Mouse (Mus musculus): ENCODE results near the gene Ccdc78.

Ccdc78 gene

GRCm38 (mm10) chr17:25765886-25766285, 20.5 kb upstream of the Ccdc78 start:
- CTCF ChIA-PET = interaction anchor here in 1 of 4 experiments (2.5 kb wide), 1 partner anchor 34 kb away, joined by 6 read pairs; no protein-coding TSS in a partner anchor
- POLR2A ChIA-PET = interaction anchor here (0.6 to 5.6 kb wide), 9 partner anchors 8 to 837 kb away, joined by 3 to 49 read pairs (median 4); partner anchors contain the start of gene Stub1 (in 1 of the 4)

- POLR2A ChIA-PET = interaction anchor here in 3 of 4 experiments (0.6 to 5.6 kb wide), 18 partner anchors 8 to 908 kb away, joined by 3 to 49 read pairs (median 4); partner anchors contain the start of genes Chtf18 (in 1 of the 3), Haghl (in 1 of the 3), Msln (in 1 of the 3) and Rpusd1 (in 1 of the 3)
Observed at GRCm38 (mm10) chr17:25769331-25769730, 17.0 kb upstream of the Ccdc78 start.

DNA sequence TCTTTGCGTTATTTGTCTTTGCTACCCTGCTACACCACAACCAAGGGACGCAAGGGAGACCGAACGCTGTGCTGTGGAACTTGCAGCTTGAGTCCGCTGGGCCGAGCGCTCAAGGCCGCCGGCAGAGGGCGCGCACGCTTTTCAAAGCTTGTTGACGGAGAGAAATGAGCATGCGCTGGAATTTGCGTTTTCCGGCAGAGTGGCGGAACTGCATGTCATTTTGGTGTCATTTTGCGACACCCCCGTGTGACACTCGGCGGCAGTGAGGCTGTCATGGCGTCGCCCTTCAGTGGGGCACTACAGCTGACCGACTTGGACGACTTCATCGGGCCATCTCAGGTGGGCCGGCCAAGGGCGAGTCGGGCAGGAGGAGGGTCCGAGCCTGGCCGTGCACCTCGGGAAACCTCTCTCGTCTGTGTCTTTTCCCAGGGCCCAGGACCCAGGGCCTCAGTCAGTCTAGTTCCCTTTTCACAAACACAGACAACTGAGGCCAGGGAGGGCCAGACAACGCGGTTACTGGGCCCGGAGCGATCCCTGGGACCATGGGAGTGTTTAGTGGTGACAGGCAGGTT, 12.7 kb upstream of the Ccdc78 start, which contains the start of gene Narfl:
Narfl (plus strand) TSS at position 228 of the 572 bp plus-strand sequence.
- ChIA-PET POLR2A (interaction anchor here (0.6 to 4.1 kb wide), 33 partner anchors 8 to 479 kb away, joined by 3 to 31 read pairs (median 6); partner anchors contain the start of genes Chtf18 (in 3 of the 4), Haghl (in 3 of the 4), Rpusd1 (in 3 of the 4) and Stub1 (in 2 of the 4)), CTCF (interaction anchor here (0.6 to 2.7 kb wide), 47 partner anchors 8 to 296 kb away, joined by 3 to 20 read pairs (median 5); partner anchors contain the start of genes Chtf18 (in 4 of the 4), Rpusd1 (in 4 of the 4), Haghl (in 2 of the 4) and Metrn (in 2 of the 4))

More at GRCm38 (mm10) chr17:25769331-25769730, 17.0 kb upstream of the Ccdc78 start:
- CTCF ChIA-PET = interaction anchor here in 1 of 4 experiments (1.2 kb wide), 1 partner anchor 10 kb away, joined by 3 read pairs; no protein-coding TSS in a partner anchor

- ChIA-PET POLR2A (interaction anchor here in 2 of 4 experiments (0.6 to 4.1 kb wide), 7 partner anchors 10 to 889 kb away, joined by 4 to 31 read pairs (median 13); partner anchors contain the start of genes Chtf18 (in 2 of the 2), Rpusd1 (in 2 of the 2), Haghl (in 1 of the 2) and Spsb3 (in 1 of the 2)), CTCF (interaction anchor here in 2 of 4 experiments (1.2 to 2.7 kb wide), 2 partner anchors 26 kb away, joined by 4 to 10 read pairs; no protein-coding TSS in a partner anchor)
Observed at GRCm38 (mm10) chr17:25775318-25776062, 10.9 kb upstream of the Ccdc78 start.

DNA sequence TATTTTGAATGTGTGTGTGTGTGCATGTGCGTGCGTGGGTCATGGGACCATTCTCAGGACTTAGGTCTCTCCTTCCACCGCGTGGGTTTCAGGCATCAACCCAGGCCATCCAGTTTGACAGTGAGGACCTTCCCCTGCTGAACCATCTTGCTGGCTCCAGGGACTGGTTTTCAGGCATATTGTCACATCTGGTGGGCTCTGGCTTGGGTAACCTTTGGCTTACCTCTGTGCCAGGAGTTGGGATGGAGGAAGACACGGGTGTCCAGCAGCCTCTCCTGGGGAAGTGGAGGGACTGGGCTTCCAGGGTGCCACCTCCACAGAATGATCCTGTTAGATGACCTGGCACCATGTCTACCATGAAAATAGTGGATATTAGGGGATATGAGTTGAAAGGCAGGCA, 8.4 kb upstream of the Ccdc78 start:
- POLR2A ChIA-PET = interaction anchor here in 2 of 4 experiments (1.0 to 1.9 kb wide), 6 partner anchors 7 to 54 kb away, joined by 3 to 5 read pairs (median 4); partner anchors contain the start of genes Chtf18 (in 1 of the 2) and Haghl (in 1 of the 2)
- CTCF ChIA-PET = interaction anchor here in 1 of 4 experiments (1.1 kb wide), 1 partner anchor 54 kb away, joined by 4 read pairs; no protein-coding TSS in a partner anchor

GRCm38 (mm10) chr17:25781339-25781738, 5.0 kb upstream of the Ccdc78 start:
- CTCF ChIA-PET = interaction anchor here in 2 of 4 experiments (0.6 to 1.9 kb wide), 6 partner anchors 8 to 58 kb away, joined by 3 to 7 read pairs (median 3); partner anchors contain the start of genes Narfl (in 2 of the 2), Chtf18 (in 1 of the 2) and Rpusd1 (in 1 of the 2)
- POLR2A ChIA-PET = interaction anchor here in 3 of 4 experiments (0.6 to 3.1 kb wide), 21 partner anchors 8 to 65 kb away, joined by 3 to 14 read pairs (median 4); partner anchors contain the start of genes Chtf18 (in 2 of the 3), Fam173a (in 2 of the 3), Metrn (in 2 of the 3) and Narfl (in 2 of the 3)

GRCm38 (mm10) chr17:25783086-25783485, 3.3 kb upstream of the Ccdc78 start:
- POLR2A ChIA-PET = interaction anchor here in 3 of 4 experiments (1.1 to 3.1 kb wide), 9 partner anchors 9 to 67 kb away, joined by 3 to 14 read pairs (median 5); partner anchors contain the start of genes Narfl (in 2 of the 3), Chtf18 (in 1 of the 3), Gng13 (in 1 of the 3) and Rpusd1 (in 1 of the 3)
- CTCF ChIA-PET = interaction anchor here in 1 of 4 experiments (1.1 kb wide), 1 partner anchor 19 kb away, joined by 4 read pairs; no protein-coding TSS in a partner anchor

DNA sequence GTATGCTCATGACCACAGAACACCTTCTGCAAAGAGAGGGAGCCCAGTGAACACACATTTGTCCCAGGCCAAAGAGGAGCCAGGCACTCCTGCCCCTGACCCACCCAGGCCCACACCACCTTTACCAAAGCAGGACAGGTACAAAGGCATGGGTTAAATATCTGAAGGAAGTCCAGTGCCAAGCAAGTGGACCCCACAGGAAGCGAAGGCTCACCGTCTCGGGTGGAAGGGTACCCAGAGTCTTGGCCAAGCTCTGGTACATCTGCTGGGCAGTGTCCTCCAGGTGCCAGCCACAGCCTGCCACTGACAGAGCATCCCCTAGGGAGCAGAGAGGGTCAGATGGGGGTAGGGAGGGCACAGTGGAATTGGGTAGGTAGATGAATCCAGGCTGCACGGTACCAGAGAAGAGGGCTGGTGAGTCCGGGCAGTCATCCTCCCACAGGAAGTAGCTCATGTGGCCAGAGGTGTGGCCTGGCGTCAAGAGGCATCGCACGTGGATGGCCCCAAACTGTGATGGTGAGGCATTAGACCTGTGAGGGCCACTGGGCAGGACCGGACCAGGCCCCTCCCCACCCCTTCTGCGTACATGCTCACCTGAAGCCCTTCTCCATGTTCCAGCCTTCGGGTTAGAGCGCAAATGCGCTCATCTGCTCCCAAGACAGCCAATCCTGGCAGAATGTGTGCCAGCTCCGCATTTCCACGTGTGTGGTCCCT, 2.4 kb upstream of the Ccdc78 start:
- CTCF ChIA-PET = interaction anchor here in 3 of 4 experiments (1.2 to 2.9 kb wide), 4 partner anchors 10 to 52 kb away, joined by 4 to 20 read pairs (median 8); partner anchors contain the start of gene Narfl (in 3 of the 3)
- POLR2A ChIA-PET = interaction anchor here (1.0 to 3.1 kb wide), 15 partner anchors 8 to 68 kb away, joined by 3 to 25 read pairs (median 6); partner anchors contain the start of genes Narfl (in 4 of the 4), Metrn (in 3 of the 4), Chtf18 (in 1 of the 4) and Gng13 (in 1 of the 4)

DNA sequence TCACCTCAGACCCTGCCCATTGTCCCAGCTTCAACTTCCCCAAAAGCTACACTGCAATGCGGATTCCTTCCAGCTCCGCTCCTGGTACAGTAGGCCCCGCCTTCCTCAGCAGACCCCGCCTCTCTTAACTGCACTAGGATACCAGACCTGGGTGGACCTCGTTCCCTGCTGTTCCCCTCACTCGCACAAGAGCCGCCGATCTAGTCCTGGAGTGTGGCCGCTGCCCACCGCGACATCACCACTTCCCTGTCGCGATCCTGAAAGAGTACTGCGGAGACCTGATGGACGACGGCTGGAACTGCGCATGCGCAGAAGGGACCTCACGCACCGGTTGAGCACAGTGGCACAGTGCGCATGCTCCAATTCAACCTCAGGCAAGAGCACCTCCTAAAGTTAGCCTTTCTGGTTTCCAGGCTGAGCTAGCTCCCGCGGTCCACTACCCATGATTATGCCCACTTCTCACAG, 1.1 kb upstream of the Ccdc78 start, which contains the start of gene Haghl:
Haghl (minus strand) TSS at position 393 of the 465 bp plus-strand sequence.
- ChIA-PET POLR2A (interaction anchor here (0.6 to 3.3 kb wide), 39 partner anchors 8 to 380 kb away, joined by 3 to 25 read pairs (median 5); partner anchors contain the start of genes Narfl (in 4 of the 4), Metrn (in 3 of the 4), Rpusd1 (in 3 of the 4) and Chtf18 (in 2 of the 4)), CTCF (interaction anchor here (0.6 to 2.9 kb wide), 16 partner anchors 9 to 660 kb away, joined by 3 to 20 read pairs (median 4); partner anchors contain the start of genes Narfl (in 3 of the 4), AC134908.4 (in 1 of the 4), Chtf18 (in 1 of the 4) and Metrn (in 1 of the 4))

GRCm38 (mm10) chr17:25786781-25787504, 563 bp downstream of the Ccdc78 start:
- POLR2A ChIA-PET = interaction anchor here in 3 of 4 experiments (0.6 to 3.3 kb wide), 7 partner anchors 10 to 65 kb away, joined by 3 to 23 read pairs (median 6); partner anchors contain the start of genes Metrn (in 2 of the 3), Chtf18 (in 1 of the 3), Jmjd8 (in 1 of the 3) and Rpusd1 (in 1 of the 3)
- CTCF ChIA-PET = interaction anchor here in 2 of 4 experiments (1.0 to 2.9 kb wide), 3 partner anchors 14 to 63 kb away, joined by 3 to 10 read pairs (median 3); partner anchors contain the start of gene Narfl (in 1 of the 2)

DNA sequence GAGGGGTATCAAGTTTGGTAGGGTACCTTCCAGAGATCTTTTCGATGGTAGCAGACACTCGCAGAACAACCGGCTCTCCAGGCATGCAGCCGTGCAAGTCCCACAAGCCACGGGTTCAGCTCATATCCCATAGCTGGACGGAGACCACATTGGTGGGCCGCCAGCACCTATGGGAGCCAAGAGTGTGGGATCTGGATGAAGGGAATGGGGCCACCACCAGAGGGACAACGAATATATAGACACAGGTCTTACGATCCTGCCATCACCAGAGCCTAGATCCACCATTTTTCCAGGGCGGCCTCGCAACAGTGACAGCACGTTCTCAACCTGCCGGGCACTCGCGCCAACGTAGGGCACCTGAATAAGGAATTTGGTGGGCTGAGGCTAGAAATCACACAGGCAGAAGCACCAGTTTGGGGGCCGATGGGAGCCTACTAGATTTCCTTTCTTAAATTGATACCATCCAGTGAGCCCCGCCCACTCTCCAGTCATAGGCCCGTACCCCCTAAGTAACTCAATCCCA, 5.0 kb downstream of the Ccdc78 start:
- POLR2A ChIA-PET = interaction anchor here in 3 of 4 experiments (0.6 to 3.1 kb wide), 31 partner anchors 8 to 343 kb away, joined by 3 to 16 read pairs (median 4); partner anchors contain the start of genes Stub1 (in 2 of the 3), Wdr24 (in 2 of the 3), Chtf18 (in 1 of the 3) and Fbxl16 (in 1 of the 3)
- CTCF ChIA-PET = interaction anchor here (0.9 to 2.6 kb wide), 10 partner anchors 10 to 221 kb away, joined by 3 to 12 read pairs (median 4); partner anchors contain the start of gene Narfl (in 2 of the 4)

DNA sequence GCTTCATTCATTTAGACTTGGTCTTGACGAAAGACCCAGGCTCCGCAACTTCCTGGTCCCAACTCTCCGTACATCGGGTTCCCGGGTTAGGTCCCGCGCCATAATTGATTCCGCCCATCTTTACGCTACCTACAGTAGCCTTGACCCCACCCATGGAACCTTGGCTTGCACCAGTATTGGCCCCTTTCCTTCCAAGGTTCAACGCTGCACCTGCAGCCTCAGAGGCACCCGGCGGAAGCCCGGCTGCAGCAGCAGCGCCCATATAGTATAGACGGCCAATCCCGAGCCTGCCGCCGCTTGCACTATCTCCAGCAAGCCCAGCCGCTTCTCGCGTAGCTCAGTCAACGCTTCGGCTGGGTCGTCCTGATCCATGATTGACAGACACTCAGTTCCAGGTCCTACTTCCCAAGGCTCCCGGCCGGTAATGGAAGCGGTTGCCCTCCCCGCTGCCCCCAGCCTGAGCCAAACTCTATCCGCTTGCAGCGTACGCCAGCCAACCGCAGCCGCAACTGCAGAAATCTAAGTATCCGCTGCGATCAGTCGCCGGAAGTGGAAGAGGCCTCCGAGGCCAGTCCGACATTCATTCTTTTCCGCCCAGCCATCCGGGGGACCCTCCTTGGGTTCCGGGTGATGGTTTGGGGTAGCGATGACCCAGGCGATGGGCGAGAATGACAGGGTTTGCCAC, 5.6 kb downstream of the Ccdc78 start:
- POLR2A ChIA-PET = interaction anchor here in 3 of 4 experiments (0.6 to 3.1 kb wide), 29 partner anchors 9 to 225 kb away, joined by 3 to 16 read pairs (median 4); partner anchors contain the start of genes Stub1 (in 3 of the 3), Chtf18 (in 1 of the 3), Fbxl16 (in 1 of the 3) and Nhlrc4 (in 1 of the 3)

GRCm38 (mm10) chr17:25792615-25793014, 6.2 kb downstream of the Ccdc78 start, which contains the start of gene Fam173a:
Gene Fam173a, minus strand, starts transcription at chr17:25792901.
- POLR2A ChIA-PET = interaction anchor here (0.6 to 3.1 kb wide), 22 partner anchors 8 to 225 kb away, joined by 3 to 16 read pairs (median 4); partner anchors contain the start of genes Chtf18 (in 2 of the 4), Rpusd1 (in 2 of the 4), Stub1 (in 2 of the 4) and Nhlrc4 (in 1 of the 4)

More for the DNA sequence above, 5.6 kb downstream of the Ccdc78 start:
- CTCF ChIA-PET = interaction anchor here in 3 of 4 experiments (0.6 to 2.6 kb wide), 11 partner anchors 8 to 220 kb away, joined by 3 to 12 read pairs (median 4); partner anchors contain the start of gene Narfl (in 2 of the 3)

More at GRCm38 (mm10) chr17:25792615-25793014, 6.2 kb downstream of the Ccdc78 start, which contains the start of gene Fam173a:
- CTCF ChIA-PET = interaction anchor here in 3 of 4 experiments (0.6 to 2.6 kb wide), 8 partner anchors 7 to 220 kb away, joined by 3 to 12 read pairs (median 4); partner anchors contain the start of gene Narfl (in 2 of the 3)
